Mouse (Mus musculus) layer of hippocampus, adult 2 months (tissue): ENCODE measurements around the gene Bpifb4. TPM values are rescaled to one million over a fixed set of nuclear protein-coding genes. Genes with fewer than 3 reads are reported as not detected.
A peak's percentile ranks its signal among the peaks of the same experiment; 100 is the strongest.

Source experiments
- DNase-seq, 2 experiments: peaks; one replicate each; pipeline ENCODE4 v3.0.0; 2022; ENCODE audit warnings: low spot score in 2 of 2
- H3K27ac ChIP-seq: fragments of 200-600 bp; 2 replicates; pipeline ENCODE4 v1.8.1; 2022
- H3K4me3 ChIP-seq: fragments of 200-600 bp; 2 replicates; pipeline ENCODE4 v1.8.1; 2022; ENCODE audit warnings: mild to moderate bottlenecking
- CTCF ChIP-seq: fragments of 200-600 bp; conservative IDR thresholded peaks from 2 replicates; pipeline ENCODE4 v1.8.1; 2022; ENCODE audit warnings: antibody characterized with exemption, mild to moderate bottlenecking, moderate library complexity
- long read RNA-seq, 2 experiments: library from polyadenylated mRNA; stranded (forward); transcript quantifications; one replicate each; pipeline ENCODE4 v2.0.0; 2021; ENCODE audit warnings: borderline mapping rate in 2 of 2
- total RNA-seq, 2 experiments: library from RNA; stranded (reverse); gene quantifications; 2 replicates each; pipeline ENCODE4 v1.2.3; 2021

Bpifb4 gene
- not detected for total RNA-seq
- long read RNA-seq, experiment 1: 0 reads
- long read RNA-seq, experiment 2: 0 reads

GRCm38 (mm10) chr2:153937843-153938242 lies at the start of gene Bpifb4:
Bpifb4 (plus strand) TSS chr2:153938212.
- H3K4me3 ChIP-seq: no peak within 1 kb of the TSS
- TF ChIP-seq CTCF: no peak
- no peak for DNase-seq
- H3K27ac ChIP-seq: no peak within 1 kb of the TSS

DNA sequence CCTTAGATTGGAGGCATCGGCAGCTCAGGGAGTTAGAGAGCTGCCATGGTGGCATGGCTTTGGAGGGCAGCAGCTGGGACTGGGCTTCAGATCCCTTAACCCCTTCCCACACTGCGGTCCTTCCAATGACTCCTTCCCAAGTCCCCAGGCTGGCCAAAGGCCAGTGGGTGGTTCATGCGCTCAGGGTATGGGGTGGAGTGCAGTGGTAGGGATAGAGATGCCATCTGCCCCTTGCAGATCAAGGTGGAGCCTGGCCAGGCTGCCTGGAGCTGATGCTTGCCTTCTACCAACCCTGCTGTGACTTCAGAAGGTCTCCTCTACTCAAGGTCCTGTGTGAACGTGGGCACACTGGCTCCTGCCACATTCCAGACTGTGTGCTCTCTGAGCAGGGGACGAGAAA lies 38.9 kb upstream of the Bpifb4 start:
- TF ChIP-seq CTCF: no peak
- DNase-seq: no peak
- no peak overlapping the region for H3K27ac ChIP-seq
- no peak overlapping the region for H3K4me3 ChIP-seq

- TF ChIP-seq CTCF: no peak
- DNase-seq: no peak
- no peak within 1 kb of the TSS for H3K4me3 ChIP-seq
- H3K27ac ChIP-seq: no peak within 1 kb of the TSS
Observed at GRCm38 (mm10) chr2:153900088-153900487, 37.9 kb upstream of the Bpifb4 start, which contains the start of gene Bpifb6. Bpifb6 (plus strand) TSS chr2:153900388.

DNA sequence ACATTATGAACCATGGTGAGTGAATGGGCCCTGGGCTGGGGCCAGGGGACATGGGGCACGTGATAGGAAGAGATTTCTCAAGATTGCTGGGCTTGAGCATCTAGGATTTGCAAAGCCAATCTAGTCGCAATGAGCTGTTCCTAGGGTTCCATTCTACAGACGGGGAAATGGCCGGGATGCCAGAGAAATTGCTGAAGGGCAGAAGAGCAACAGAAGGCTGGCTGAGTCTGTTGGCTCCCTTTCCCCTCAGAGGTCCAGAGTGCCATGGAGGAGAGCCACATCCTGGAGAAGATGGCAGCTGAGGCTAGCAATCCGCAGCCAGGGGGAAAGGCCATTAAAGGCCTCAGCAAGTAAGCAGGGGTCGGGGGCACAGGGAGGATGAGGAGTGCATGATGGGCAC lies 35.3 kb upstream of the Bpifb4 start:
- no peak for DNase-seq
- H3K27ac ChIP-seq: no peak overlapping the region

GRCm38 (mm10) chr2:153906626-153907025 lies 31.4 kb upstream of the Bpifb4 start:
- TF ChIP-seq CTCF: no peak
- no peak overlapping the region for H3K27ac ChIP-seq
- no peak overlapping the region for H3K4me3 ChIP-seq
- no peak for DNase-seq

More for the DNA sequence above, 35.3 kb upstream of the Bpifb4 start:
- no peak for TF ChIP-seq CTCF
- H3K4me3 ChIP-seq: no peak overlapping the region

DNA sequence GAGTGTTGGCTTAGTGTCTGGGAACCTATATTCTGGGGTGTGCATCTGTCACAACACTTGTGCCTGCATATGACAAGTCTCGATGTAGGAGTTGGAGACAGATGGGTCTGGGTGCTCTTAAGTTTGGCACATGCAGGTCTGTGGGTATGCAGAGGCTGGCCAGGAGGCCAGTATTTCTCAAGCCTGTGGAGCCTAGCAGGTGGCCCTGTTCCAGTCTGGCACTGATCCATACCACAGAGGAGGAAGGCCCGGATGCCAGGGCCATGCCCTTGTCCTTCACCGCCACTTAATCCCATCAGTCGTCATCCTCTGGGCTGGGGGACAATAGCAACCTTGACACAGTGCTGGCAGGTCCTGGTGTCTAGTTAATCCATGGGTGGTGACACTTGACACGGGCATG lies 23.9 kb upstream of the Bpifb4 start:
- DNase-seq: peak in 1 of 2 experiments; percentile 26
- no peak for TF ChIP-seq CTCF
- Histone ChIP-seq H3K27ac (no peak overlapping the region), H3K4me3 (no peak overlapping the region)

DNA sequence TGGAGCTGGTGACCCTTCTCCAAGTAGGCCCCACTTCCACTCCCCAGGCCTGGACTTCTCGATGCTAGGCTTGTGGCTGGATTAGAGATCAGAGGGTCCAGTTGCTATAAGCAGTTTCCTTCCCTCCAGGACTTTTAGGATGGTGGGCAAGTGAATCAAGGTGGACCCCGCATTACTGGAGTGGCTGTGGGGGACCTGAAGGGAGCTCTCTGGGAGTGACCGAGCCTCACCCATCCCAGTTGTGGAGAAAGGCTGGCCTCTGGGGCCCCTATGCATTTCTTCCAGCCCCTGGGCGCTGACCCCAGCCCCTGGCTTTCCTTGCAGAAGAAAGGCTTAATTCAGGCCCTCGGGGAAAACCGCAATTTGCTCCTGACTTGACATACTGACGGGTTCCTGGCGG lies 20.1 kb upstream of the Bpifb4 start, which contains the start of gene Bpifb3:
Bpifb3 (plus strand) TSS at position 301 of the 400 bp plus-strand sequence.
- no peak for TF ChIP-seq CTCF
- DNase-seq: no peak
- no peak within 1 kb of the TSS for H3K4me3 ChIP-seq
- H3K27ac ChIP-seq: no peak within 1 kb of the TSS

DNA sequence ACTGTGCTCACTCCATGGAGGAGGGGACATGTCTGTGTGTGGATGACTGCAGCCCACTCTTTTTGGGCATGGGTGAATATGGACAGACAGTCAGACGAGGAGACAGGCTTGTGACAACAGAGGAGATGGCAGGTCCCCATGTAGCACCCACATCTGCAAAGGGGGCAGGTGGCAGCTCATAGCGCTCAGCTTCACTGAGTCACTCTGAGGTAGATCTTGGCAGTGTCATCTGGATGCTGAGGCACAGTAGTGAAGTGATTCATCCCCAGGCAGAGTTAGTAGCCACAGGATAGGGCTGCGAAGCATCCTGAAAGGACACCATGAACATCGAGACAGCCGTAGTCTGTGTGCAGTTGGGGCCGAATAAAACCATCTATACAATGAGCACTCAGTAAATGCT lies 16.8 kb upstream of the Bpifb4 start:
- Histone ChIP-seq H3K4me3 (no peak overlapping the region), H3K27ac (no peak overlapping the region)
- peak in 1 of 2 experiments; percentile 7 for DNase-seq
- TF ChIP-seq CTCF: no peak

DNA sequence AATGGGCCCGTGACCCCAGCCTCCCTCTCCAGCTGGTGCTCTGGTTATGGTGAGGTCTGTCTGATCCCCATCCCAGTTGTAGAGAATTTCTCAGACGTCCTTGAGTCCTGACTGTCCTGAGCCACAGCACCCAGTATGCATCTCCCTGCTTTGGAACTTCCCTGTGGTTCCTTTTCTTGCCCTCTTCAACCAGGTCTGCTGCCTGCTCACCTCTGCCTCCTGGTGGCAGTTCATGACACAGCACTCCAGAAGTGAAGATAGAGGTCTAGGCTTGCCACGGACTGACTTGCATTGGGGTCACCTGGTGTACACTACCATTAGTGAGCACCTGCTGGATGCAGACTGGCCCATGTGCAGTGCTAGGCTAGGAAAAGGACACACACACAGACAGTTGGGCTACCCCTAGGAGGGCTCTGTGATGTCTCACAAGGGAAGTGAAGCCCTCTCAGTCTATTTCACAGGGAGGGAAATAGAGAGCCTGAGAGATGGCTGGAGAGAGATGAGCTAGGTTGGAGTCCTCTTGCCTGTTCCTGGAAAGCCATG lies 8.1 kb upstream of the Bpifb4 start:
- peak in 1 of 2 experiments; percentile 41 for DNase-seq
- peak; percentile 87 for TF ChIP-seq CTCF
- Histone ChIP-seq H3K4me3 (no peak overlapping the region), H3K27ac (no peak overlapping the region)

DNA sequence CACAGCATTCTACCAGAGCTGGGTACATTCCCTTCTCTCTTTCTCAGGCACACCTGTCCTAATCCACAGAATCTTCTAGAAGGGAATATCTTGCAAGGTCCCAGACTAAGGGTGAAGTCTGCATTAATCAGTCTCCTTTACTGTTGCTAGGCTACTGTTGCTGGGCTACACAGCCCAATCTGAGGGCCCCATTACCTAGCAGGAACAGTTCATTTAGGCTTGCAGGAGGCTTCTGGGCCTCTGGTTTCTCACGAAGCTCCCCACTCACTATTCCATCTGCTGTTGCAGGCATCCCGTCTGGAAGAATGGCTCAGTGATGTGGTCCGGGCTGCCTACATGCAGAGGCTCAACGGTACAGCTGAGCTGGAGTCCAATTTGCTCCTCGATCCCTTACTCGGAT lies 6.9 kb upstream of the Bpifb4 start:
- DNase-seq: peak; percentile 23 to 34
- no peak overlapping the region for H3K4me3 ChIP-seq
- no peak for TF ChIP-seq CTCF
- H3K27ac ChIP-seq: no peak overlapping the region

DNA sequence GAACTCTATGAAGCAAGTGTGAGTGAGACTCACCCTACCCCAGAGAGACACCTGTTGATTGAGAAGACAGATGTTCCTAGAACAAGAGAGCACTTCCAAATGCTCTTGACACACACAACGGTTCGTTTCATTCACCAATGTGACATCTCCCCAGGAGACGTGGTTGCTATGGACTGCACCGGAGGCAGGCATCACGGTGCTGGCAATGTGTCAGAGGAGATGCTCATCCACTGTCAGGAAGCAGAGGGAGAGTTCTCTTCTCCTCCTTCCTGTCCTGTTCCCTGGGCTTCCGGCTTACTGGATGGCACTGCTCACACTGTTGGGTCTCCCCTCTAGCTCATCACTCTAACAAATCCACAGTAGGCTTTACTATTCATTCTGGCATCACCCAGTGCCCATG lies 4.7 kb upstream of the Bpifb4 start:
- Histone ChIP-seq H3K4me3 (no peak overlapping the region), H3K27ac (no peak overlapping the region)
- no peak for DNase-seq
- no peak for TF ChIP-seq CTCF

DNA sequence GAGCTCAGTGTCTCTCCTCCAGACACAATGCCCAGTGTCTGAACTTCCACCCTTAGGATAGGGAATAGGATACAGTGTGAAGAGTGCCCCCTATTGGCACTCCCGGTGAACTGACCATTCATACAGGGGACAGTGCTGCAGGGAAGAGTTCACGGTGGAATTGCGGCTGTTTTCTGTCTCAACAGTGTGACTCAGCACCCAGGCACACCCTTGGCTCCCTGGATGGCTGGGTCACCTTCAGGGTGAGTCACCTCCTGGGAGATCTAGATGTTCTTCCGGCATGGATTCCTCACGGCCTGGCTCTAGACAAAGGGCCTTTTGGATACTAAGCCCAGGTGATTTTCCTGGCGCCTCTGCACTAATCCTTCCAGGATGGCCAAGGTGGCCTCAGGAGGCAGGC lies 2.7 kb upstream of the Bpifb4 start:
- no peak for DNase-seq
- TF ChIP-seq CTCF: peak; percentile 36
- Histone ChIP-seq H3K27ac (no peak overlapping the region), H3K4me3 (no peak overlapping the region)

DNA sequence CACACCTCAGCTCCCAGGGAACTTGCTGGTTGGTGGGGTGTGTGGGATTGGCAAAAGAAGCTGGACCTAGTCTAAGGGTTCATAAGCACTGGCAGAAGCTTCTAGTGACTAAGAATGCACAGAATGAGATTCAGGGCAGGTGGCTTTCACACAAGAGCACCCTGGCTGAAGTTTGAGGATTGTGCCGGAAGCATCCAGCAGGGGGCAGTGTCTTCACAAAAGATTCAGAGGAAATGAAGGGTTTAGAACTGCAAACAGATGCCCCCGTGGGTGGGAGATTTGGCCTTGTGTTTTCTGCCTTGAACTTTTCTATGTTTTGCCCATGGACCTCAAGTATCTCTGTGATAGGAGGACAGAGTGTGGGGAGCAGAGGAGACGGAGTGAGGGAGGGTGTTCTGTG lies 5.5 kb downstream of the Bpifb4 start:
- DNase-seq: peak; percentile 23 to 76
- no peak overlapping the region for H3K27ac ChIP-seq
- TF ChIP-seq CTCF: peak; percentile 93
- H3K4me3 ChIP-seq: no peak overlapping the region

- no peak for TF ChIP-seq CTCF
- Histone ChIP-seq H3K4me3 (no peak overlapping the region), H3K27ac (no peak overlapping the region)
- DNase-seq: no peak
Observed at GRCm38 (mm10) chr2:153944567-153944966, 6.6 kb downstream of the Bpifb4 start.
